Mouse (Mus musculus) embryonic fibroblast, embryonic 13.5 days (primary cell): ENCODE measurements around the gene Tsen2. TPM values are rescaled to one million over a fixed set of nuclear protein-coding genes. Genes with fewer than 3 reads are reported as not detected.

Experiments used
- H3K27ac ChIP-seq: 2 replicates; pipeline ENCODE4 v1.5.1; 2012; ENCODE audit warnings: low read length, control low read depth, inconsistent platforms; ENCODE audit not compliant: insufficient read depth
- H3K4me1 ChIP-seq: 2 replicates; pipeline ENCODE4 v1.6.1; 2011; ENCODE audit warnings: low read length; ENCODE audit not compliant: control insufficient read depth, insufficient read depth
- H3K4me3 ChIP-seq: 2 replicates; pipeline ENCODE4 v1.5.1; 2011; ENCODE audit warnings: mild to moderate bottlenecking, control low read depth, low read length; ENCODE audit not compliant: insufficient read depth
- CTCF ChIP-seq: IDR thresholded peaks from 2 replicates; pipeline ENCODE4 v1.5.1; 2011; ENCODE audit warnings: mild to moderate bottlenecking, control low read depth, low read length, moderate library complexity, borderline replicate concordance; ENCODE audit not compliant: insufficient read depth
- POLR2A ChIP-seq: IDR thresholded peaks from 2 replicates; pipeline ENCODE4 v1.6.1; 2011; ENCODE audit warnings: low read depth, mild to moderate bottlenecking, control low read depth, low read length, moderate library complexity
- polyA plus RNA-seq: library from polyadenylated mRNA; stranded (reverse); fragments of >200 nt; gene quantifications from 2 replicates; pipeline ENCODE4 v1.2.4, GENCODE M21; 2011; ENCODE audit warnings: low read depth; ENCODE audit not compliant: missing spikeins, insufficient read length

The Tsen2 gene
- polyA plus RNA-seq, 1 experiment: 14.6 TPM

- Histone ChIP-seq H3K27ac (no peak overlapping the region), H3K4me1 (no peaks in the 10 kb centered on the region), H3K4me3 (no peak overlapping the region)
- TF ChIP-seq CTCF (no peak), POLR2A (no peak)
These were observed 32.9 kb downstream of the Tsen2 start for GRCm38 (mm10) chr6:115577407-115577806.

GRCm38 (mm10) chr6:115577941-115578340 is 33.5 kb downstream of the Tsen2 start:
- H3K4me1 ChIP-seq: no peaks in the 10 kb centered on the region
- TF ChIP-seq CTCF (no peak), POLR2A (no peak)
- H3K4me3 ChIP-seq: no peak overlapping the region
- H3K27ac ChIP-seq: no peak overlapping the region

- Histone ChIP-seq H3K27ac (no peak overlapping the region), H3K4me3 (no peak overlapping the region), H3K4me1 (no peaks in the 10 kb centered on the region)
- TF ChIP-seq POLR2A: no peak
- TF ChIP-seq CTCF: no peak
These were observed 36.3 kb downstream of the Tsen2 start for GRCm38 (mm10) chr6:115580810-115581209.

- no peaks in the 10 kb centered on the region for H3K4me1 ChIP-seq
- no peak overlapping the region for H3K27ac ChIP-seq
- H3K4me3 ChIP-seq: no peak overlapping the region
These were observed 38.1 kb downstream of the Tsen2 start for GRCm38 (mm10) chr6:115582328-115583115.

GRCm38 (mm10) chr6:115583430-115584125 is 39.1 kb downstream of the Tsen2 start:
- TF ChIP-seq POLR2A (no peak), CTCF (no peak)
- Histone ChIP-seq H3K4me1 (no peaks in the 10 kb centered on the region), H3K4me3 (no peak overlapping the region), H3K27ac (no peak overlapping the region)

More at GRCm38 (mm10) chr6:115582328-115583115, 38.1 kb downstream of the Tsen2 start:
- TF ChIP-seq CTCF (no peak), POLR2A (no peak)

GRCm38 (mm10) chr6:115584176-115584575 is 39.7 kb downstream of the Tsen2 start:
- Histone ChIP-seq H3K27ac (no peak overlapping the region), H3K4me3 (no peak overlapping the region), H3K4me1 (no peaks in the 10 kb centered on the region)
- TF ChIP-seq CTCF (no peak), POLR2A (no peak)

GRCm38 (mm10) chr6:115586321-115586720 is 41.9 kb downstream of the Tsen2 start:
- Histone ChIP-seq H3K4me1 (no peaks in the 10 kb centered on the region), H3K4me3 (no peak overlapping the region), H3K27ac (no peak overlapping the region)
- TF ChIP-seq POLR2A (no peak), CTCF (no peak)

- no peaks in the 10 kb centered on the region for H3K4me1 ChIP-seq
- TF ChIP-seq CTCF (no peak), POLR2A (no peak)
- H3K4me3 ChIP-seq: no peak overlapping the region
- no peak overlapping the region for H3K27ac ChIP-seq
These were observed 47.4 kb downstream of the Tsen2 start for GRCm38 (mm10) chr6:115591692-115592359.

- H3K4me3 ChIP-seq: no peak within 1 kb of the TSS
- H3K27ac ChIP-seq: no peak within 1 kb of the TSS
- no peaks in the 10 kb centered on the region for H3K4me1 ChIP-seq
- TF ChIP-seq POLR2A (no peak), CTCF (no peak)
These were observed 48.0 kb downstream of the Tsen2 start, which contains the start of gene Mkrn2os for GRCm38 (mm10) chr6:115592458-115592857. Mkrn2os (minus strand) TSS chr6:115592576.
